Mouse (Mus musculus): ENCODE measurements around the gene Sfn. TPM values are rescaled to one million over a fixed set of nuclear protein-coding genes. Genes with fewer than 3 reads are reported as not detected.

The Sfn gene
- total RNA-seq, 2 experiments from 2014 or later, result 1.1 to 1.5 TPM

DNA sequence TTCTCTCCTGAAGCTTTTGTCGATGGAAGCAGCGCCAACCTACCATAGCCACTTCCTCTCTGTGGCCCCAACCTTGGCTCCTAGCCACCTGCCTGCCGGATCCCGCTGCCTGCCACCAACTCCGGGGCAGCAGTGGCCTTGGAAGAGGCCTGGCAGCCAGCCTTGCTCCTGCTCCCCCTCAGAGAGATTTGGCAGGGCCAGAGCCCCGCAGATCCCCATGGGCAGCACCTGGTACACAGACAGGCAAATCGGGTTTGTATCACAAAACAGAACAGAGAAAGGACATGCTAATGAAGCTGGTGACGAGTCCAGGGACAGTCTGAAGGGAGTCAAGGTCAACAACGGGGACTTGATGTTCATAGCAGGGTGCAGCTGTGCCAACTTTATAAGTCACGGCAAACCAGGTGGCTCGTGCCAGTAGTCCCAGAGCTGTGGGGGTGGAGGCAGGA is 38.8 kb downstream of the Sfn start:
- DNase-seq, result no peak
- no peak overlapping the region for H3K27ac ChIP-seq
- intact Hi-C loops (cut with DNase I), result no loop called here

GRCm38 (mm10) chr4:133561622-133562021 is 40.3 kb downstream of the Sfn start:
- DNase-seq, result no peak
- intact Hi-C loops (cut with DNase I), result no loop called here
- no peak overlapping the region for H3K27ac ChIP-seq
- no peak for TF ChIP-seq CTCF (IDR thresholded peaks at IDR 0.05)
- no peak overlapping the region for H3K4me3 ChIP-seq

More for the DNA sequence above, 38.8 kb downstream of the Sfn start:
- TF ChIP-seq CTCF (IDR thresholded peaks at IDR 0.05), result no peak
- H3K4me3 ChIP-seq, result no peak overlapping the region

- intact Hi-C loops (cut with DNase I), result no loop called here
- H3K27ac ChIP-seq, result no peak overlapping the region
- no peak for TF ChIP-seq CTCF (IDR thresholded peaks at IDR 0.05)
- no peak overlapping the region for H3K4me3 ChIP-seq
- DNase-seq, result no peak
Measured at GRCm38 (mm10) chr4:133559846-133560245, 42.1 kb downstream of the Sfn start.

- intact Hi-C loops (cut with DNase I), result no loop called here
- DNase-seq, result no peak
- Histone ChIP-seq H3K27ac (no peak overlapping the region), H3K4me3 (no peak overlapping the region)
- no peak for TF ChIP-seq CTCF (IDR thresholded peaks at IDR 0.05)
Measured at GRCm38 (mm10) chr4:133557041-133557717, 44.8 kb downstream of the Sfn start.

- intact Hi-C loops (cut with DNase I), result no loop called here
- H3K27ac ChIP-seq, result no peak overlapping the region
- no peak overlapping the region for H3K4me3 ChIP-seq
- TF ChIP-seq CTCF (IDR thresholded peaks at IDR 0.05), result no peak
- DNase-seq, result no peak
Measured at GRCm38 (mm10) chr4:133553448-133554330, 48.3 kb downstream of the Sfn start.

DNA sequence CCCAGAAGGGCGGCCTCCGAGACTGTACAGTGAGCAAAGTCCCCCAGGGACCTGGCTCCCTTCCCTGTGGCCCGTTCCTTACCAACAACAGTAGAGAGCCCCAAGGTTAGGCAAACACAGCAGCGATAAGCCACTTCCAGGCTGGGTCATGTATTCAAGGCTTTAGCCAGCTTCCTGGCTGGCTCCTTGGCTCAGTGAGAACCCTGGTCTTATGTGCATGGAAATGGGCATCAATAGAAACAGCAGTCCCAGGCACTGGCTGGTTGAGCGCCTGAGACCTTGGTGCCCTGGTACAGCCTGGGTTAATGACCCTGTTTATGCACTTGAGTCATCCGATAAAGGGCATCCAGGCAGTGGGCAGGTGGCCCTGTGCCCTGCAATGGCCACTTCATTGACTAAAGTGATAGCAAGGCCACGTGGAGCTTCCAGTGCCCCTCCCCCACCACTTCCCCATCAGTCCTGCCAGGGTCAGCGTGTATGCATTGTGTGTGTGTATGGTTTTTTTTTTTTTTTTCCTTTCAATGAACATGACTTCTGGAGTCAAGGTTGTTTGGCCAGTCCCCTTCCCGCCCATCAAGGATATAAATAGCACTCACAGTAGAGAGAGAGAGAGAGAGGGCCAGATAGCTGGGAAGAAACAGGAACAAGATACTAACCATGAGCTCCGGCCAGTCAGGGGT is 49.1 kb downstream of the Sfn start, which contains the start of gene Nr0b2:
Gene Nr0b2, plus strand, starts transcription at position 609 of the 680 bp plus-strand sequence.
- Histone ChIP-seq H3K4me3 (no peak within 1 kb of the TSS), H3K27ac (no peak within 1 kb of the TSS)
- TF ChIP-seq CTCF (IDR thresholded peaks at IDR 0.05), result no peak
- intact Hi-C loops (cut with DNase I), result no loop called here
- no peak for DNase-seq

DNA sequence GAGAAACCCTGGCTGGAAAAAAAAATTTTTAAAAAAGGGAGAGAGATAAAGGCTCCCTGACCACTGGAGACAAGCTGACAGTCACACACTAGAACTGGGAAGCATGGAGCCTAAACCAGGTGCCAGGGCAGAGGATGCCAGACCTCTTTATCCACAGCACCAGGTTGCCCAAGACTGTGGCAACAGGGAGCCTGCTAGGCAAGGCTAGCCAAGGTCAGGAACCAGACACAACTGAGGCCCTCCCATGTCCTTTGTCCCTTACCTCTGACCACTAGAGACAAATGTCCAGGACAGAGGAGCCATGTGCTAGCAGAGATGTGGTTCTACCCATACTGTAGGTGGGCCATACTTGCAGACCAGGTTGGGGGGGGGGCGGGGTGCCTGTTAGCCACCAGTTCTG is 49.9 kb downstream of the Sfn start:
- Histone ChIP-seq H3K4me3 (no peak overlapping the region), H3K27ac (no peak overlapping the region)
- no peak for DNase-seq
- no peak for TF ChIP-seq CTCF (IDR thresholded peaks at IDR 0.05)
- intact Hi-C loops (cut with DNase I), result no loop called here

Small RNA genes lying within 50 kb of the gene (microRNA-seq; reads per million reads assigned to microRNA genes)
- gene Gm23158, result not detected

Other genes with a start within 250 kb of the Sfn start
- gene Wdtc1, start 248.7 kb downstream of the Sfn start, total RNA-seq (2021), result 10 to 100 TPM; 86.7 to 93.4 TPM
- gene Slc9a1, start 232.5 kb downstream of the Sfn start, total RNA-seq (2021), result 10 to 100 TPM in 1 of 2 experiments, 1 to 10 TPM in 1; 8.1 to 11.7 TPM
- 1 to 10 TPM; 1.1 TPM for gene Tent5b, start 122.0 kb downstream of the Sfn start, total RNA-seq (2021)
- under 1 TPM; 0.36 to 0.61 TPM for gene Trnp1, start 103.6 kb downstream of the Sfn start, total RNA-seq (2021)
- not detected for gene Kdf1, start 83.2 kb downstream of the Sfn start, total RNA-seq (2021)
- gene Nudc, start 56.2 kb downstream of the Sfn start, total RNA-seq (2021), result 10 to 100 TPM; 45.6 to 53.5 TPM
- not detected for gene Nr0b2, start 48.8 kb downstream of the Sfn start, total RNA-seq (2021)
- gene Gpatch3, start 27.4 kb downstream of the Sfn start, total RNA-seq (2021), result 1 to 10 TPM; 3.0 to 3.2 TPM
- 1 to 10 TPM; 4.9 to 6.3 TPM for gene Gpn2, start 17.8 kb downstream of the Sfn start, total RNA-seq (2021)
- 10 to 100 TPM; 25.4 to 32.3 TPM for gene Zdhhc18, start 48.0 kb upstream of the Sfn start, total RNA-seq (2021)
- gene Pigv, start 70.5 kb upstream of the Sfn start, total RNA-seq (2021), result 10 to 100 TPM; 10.4 to 11.7 TPM
- gene Arid1a, start 154.6 kb upstream of the Sfn start, total RNA-seq (2021), result 10 to 100 TPM; 24.1 to 26.2 TPM